Mouse (Mus musculus) limb, embryonic 14.5 days (tissue): ENCODE results near the gene Olfr435. TPM values are rescaled to one million over a fixed set of nuclear protein-coding genes. Genes with fewer than 3 reads are reported as not detected.

ENCODE experiments used
- ATAC-seq: fragments of 200-750 bp; cut with Nextera tagmentation; 2 replicates; pipeline ENCODE4 v1.8.0; 2017; ENCODE audit warnings: low read depth, moderate number of reproducible peaks, moderate TSS enrichment; ENCODE audit not compliant: low FRiP score
- DNase-seq: peaks from one replicate; pipeline ENCODE4 v3.0.0-alpha.2; 2015; ENCODE audit warnings: low spot score
- H3K27ac ChIP-seq: fragments of 300-500 bp; sonication (generic); replicated peaks from 2 replicates; pipeline ENCODE4 v1.5.1; 2014; ENCODE audit warnings: low read depth, mild to moderate bottlenecking, low read length, moderate library complexity, mixed read lengths
- H3K27me3 ChIP-seq: fragments of 300-500 bp; sonication (generic); 2 replicates; pipeline ENCODE4 v1.6.1; 2014; ENCODE audit warnings: low read length, mixed read lengths; ENCODE audit not compliant: control insufficient read depth, insufficient read depth
- H3K36me3 ChIP-seq: fragments of 300-500 bp; sonication (generic); 2 replicates; pipeline ENCODE4 v1.6.1; 2014; ENCODE audit warnings: mild to moderate bottlenecking, low read length, moderate library complexity, mixed read lengths; ENCODE audit not compliant: control insufficient read depth, insufficient read depth
- H3K4me1 ChIP-seq: fragments of 300-500 bp; sonication (generic); 2 replicates; pipeline ENCODE4 v1.6.1; 2014; ENCODE audit warnings: antibody characterized with exemption, low read length, mixed read lengths; ENCODE audit not compliant: control insufficient read depth, insufficient read depth
- H3K4me2 ChIP-seq: fragments of 300-500 bp; sonication (generic); replicated peaks from 2 replicates; pipeline ENCODE4 v1.6.1; 2014; ENCODE audit warnings: low read depth, mild to moderate bottlenecking, low read length, moderate library complexity; ENCODE audit not compliant: severe bottlenecking
- H3K4me3 ChIP-seq: fragments of 300-500 bp; sonication (generic); replicated peaks from 2 replicates; pipeline ENCODE4 v1.5.1; 2014; ENCODE audit warnings: low read length
- H3K9ac ChIP-seq: fragments of 300-500 bp; sonication (generic); 2 replicates; pipeline ENCODE4 v1.6.1; 2014; ENCODE audit warnings: mild to moderate bottlenecking, low read depth, low read length, moderate library complexity; ENCODE audit not compliant: severe bottlenecking
- H3K9me3 ChIP-seq: fragments of 300-500 bp; sonication (generic); 2 replicates; pipeline ENCODE4 v1.6.1; 2016; ENCODE audit warnings: low read length; ENCODE audit not compliant: control insufficient read depth
- POLR2A ChIP-seq: fragments of 200-500 bp; IDR thresholded peaks from 2 replicates; pipeline ENCODE4 v1.8.0; 2012; ENCODE audit warnings: inconsistent platforms, mild to moderate bottlenecking, moderate library complexity, borderline replicate concordance; ENCODE audit not compliant: insufficient read depth, insufficient read length; ENCODE audit errors: extremely low read depth
- WGBS: fragments of 180-500 bp; shearing (Covaris S2); extraction: QIAGEN DNeasy Blood & Tissue Kit; methylation state at CpG from one replicate; pipeline ENCODE4 v1.1.7; 2014; 5-methylcytosine and 5-hydroxymethylcytosine counted together
- polyA plus RNA-seq, 2 experiments: library from polyadenylated mRNA; depleted of rRNA in 1 of 2; stranded (reverse) in 1 of 2; unstranded in 1 of 2; fragments of >200 nt; fragmentation: Nextera tagmentation in 1 of 2; extraction: Ambion mirVana in 1 of 2; gene quantifications; 2 replicates each; pipeline versions ENCODE4 v1.2.1 to v1.2.3; 2012 to 2014

The Olfr435 gene
- polyA plus RNA-seq (2012; rRNA removed) (not detected in 2 replicates), polyA plus RNA-seq (2014; fragmentation: Nextera tagmentation; extraction: Ambion mirVana) (not detected in 2 replicates)

DNA sequence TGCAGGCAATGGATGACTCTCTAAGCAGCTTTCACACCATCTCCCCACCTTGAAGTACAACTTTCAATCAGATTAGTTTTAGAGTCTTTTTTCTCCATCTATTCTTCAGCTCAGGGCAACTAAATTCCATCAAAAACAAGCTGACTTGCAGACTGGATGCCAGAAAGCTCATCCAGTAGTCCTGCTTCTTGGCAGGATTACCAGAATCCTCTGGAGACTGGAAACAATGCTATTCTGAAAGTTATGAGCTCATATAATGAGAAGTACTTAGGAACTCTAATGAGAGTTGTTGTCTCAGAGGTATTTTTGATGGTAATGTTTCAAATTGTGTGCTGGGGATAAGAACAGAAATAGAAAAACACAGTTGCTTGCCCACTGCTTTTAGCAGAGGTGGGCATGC lies at the start of gene Olfr435:
Gene Olfr435, plus strand, starts transcription at position 366 of the 400 bp plus-strand sequence.
- H3K4me1 ChIP-seq, result no peaks in the 10 kb centered on the region
- no peaks in the 10 kb centered on the region for H3K36me3 ChIP-seq
- H3K9me3 ChIP-seq, result no peaks in the 10 kb centered on the region
- no peak within 1 kb of the TSS for H3K27ac ChIP-seq
- no peak for TF ChIP-seq POLR2A
- H3K4me2 ChIP-seq, result no peak within 1 kb of the TSS
- ATAC-seq, result no peak
- no peak within 1 kb of the TSS for H3K9ac ChIP-seq
- no peaks in the 10 kb centered on the region for H3K27me3 ChIP-seq
- DNase-seq, result no peak
- no peak within 1 kb of the TSS for H3K4me3 ChIP-seq

GRCm38 (mm10) chr6:43159502-43159901 lies 37.4 kb upstream of the Olfr435 start:
- no peak overlapping the region for H3K4me3 ChIP-seq
- H3K9ac ChIP-seq, result no peak overlapping the region
- ATAC-seq (no peak), DNase-seq (no peak)
- no peak for TF ChIP-seq POLR2A
- no peaks in the 10 kb centered on the region for H3K4me1 ChIP-seq
- WGBS, result 54% methylated on average over 1 of the region's 1 CpGs
- H3K36me3 ChIP-seq, result no peaks in the 10 kb centered on the region
- no peaks in the 10 kb centered on the region for H3K9me3 ChIP-seq
- H3K27ac ChIP-seq, result no peak overlapping the region
- no peak overlapping the region for H3K4me2 ChIP-seq
- no peaks in the 10 kb centered on the region for H3K27me3 ChIP-seq

DNA sequence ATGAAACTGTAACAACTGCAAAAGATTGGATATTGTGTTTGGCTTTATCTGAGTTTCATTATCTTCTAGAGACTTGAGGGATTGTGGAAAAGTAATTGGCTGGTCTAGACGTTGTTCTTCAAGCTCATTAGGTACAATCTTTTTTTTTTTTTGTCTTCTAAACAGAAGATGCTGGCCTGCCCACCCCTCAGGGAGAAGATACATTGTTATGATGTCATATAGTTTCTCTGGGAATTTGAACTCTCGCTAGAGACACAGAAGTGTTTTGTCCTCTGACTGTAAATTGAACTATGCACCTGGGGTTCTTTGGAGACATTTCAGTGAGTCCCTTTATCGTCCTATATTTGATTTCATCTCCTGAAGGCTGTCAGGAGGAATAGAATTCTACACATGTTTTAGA lies 34.0 kb upstream of the Olfr435 start, which contains the start of gene Olfr437:
Gene Olfr437, plus strand, starts transcription at position 301 of the 400 bp plus-strand sequence.
- ATAC-seq (no peak), DNase-seq (no peak)
- no peaks in the 10 kb centered on the region for H3K36me3 ChIP-seq
- no peak for TF ChIP-seq POLR2A
- H3K27me3 ChIP-seq, result no peaks in the 10 kb centered on the region
- WGBS, result 70% methylated on average over 3 of the region's 3 CpGs
- H3K4me3 ChIP-seq, result no peak within 1 kb of the TSS
- no peak within 1 kb of the TSS for H3K9ac ChIP-seq
- no peak within 1 kb of the TSS for H3K4me2 ChIP-seq
- H3K9me3 ChIP-seq, result no peaks in the 10 kb centered on the region
- no peaks in the 10 kb centered on the region for H3K4me1 ChIP-seq
- no peak within 1 kb of the TSS for H3K27ac ChIP-seq

GRCm38 (mm10) chr6:43167246-43167645 lies 29.7 kb upstream of the Olfr435 start:
- no peaks in the 10 kb centered on the region for H3K27me3 ChIP-seq
- 97% methylated on average over 4 of the region's 4 CpGs for WGBS
- H3K9ac ChIP-seq, result no peak overlapping the region
- H3K27ac ChIP-seq, result no peak overlapping the region
- H3K4me2 ChIP-seq, result no peak overlapping the region
- H3K9me3 ChIP-seq, result no peaks in the 10 kb centered on the region
- no peak overlapping the region for H3K4me3 ChIP-seq
- H3K4me1 ChIP-seq, result no peaks in the 10 kb centered on the region
- no peaks in the 10 kb centered on the region for H3K36me3 ChIP-seq
- ATAC-seq (no peak), DNase-seq (no peak)
- TF ChIP-seq POLR2A, result no peak

DNA sequence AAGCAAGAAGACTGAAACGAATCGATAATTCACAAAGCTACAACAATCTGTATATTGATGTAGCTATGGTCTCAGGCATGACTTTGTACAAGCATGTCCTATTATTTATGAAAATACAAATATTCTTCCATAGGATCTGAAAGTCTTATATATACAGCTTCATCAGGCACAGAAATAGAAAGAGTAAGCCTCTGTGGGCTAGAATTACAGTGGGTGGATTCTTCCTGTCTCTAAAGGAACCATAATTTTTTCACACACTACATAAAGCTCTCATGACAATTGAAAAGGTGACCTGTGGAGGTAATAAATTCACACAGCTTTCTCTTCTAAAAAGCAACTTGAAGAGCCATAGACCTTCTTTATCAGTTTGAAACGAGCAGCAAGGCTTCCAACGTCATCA lies 25.1 kb upstream of the Olfr435 start, which contains the start of gene Olfr13:
Gene Olfr13, plus strand, starts transcription at position 301 of the 400 bp plus-strand sequence.
- WGBS, result 68% methylated on average over 4 of the region's 4 CpGs
- Histone ChIP-seq H3K4me2 (no peak within 1 kb of the TSS), H3K36me3 (no peaks in the 10 kb centered on the region), H3K27me3 (no peaks in the 10 kb centered on the region), H3K4me1 (no peaks in the 10 kb centered on the region), H3K27ac (no peak within 1 kb of the TSS), H3K4me3 (no peak within 1 kb of the TSS), H3K9ac (no peak within 1 kb of the TSS), H3K9me3 (no peaks in the 10 kb centered on the region)
- TF ChIP-seq POLR2A, result no peak
- ATAC-seq, result no peak
- no peak for DNase-seq

DNA sequence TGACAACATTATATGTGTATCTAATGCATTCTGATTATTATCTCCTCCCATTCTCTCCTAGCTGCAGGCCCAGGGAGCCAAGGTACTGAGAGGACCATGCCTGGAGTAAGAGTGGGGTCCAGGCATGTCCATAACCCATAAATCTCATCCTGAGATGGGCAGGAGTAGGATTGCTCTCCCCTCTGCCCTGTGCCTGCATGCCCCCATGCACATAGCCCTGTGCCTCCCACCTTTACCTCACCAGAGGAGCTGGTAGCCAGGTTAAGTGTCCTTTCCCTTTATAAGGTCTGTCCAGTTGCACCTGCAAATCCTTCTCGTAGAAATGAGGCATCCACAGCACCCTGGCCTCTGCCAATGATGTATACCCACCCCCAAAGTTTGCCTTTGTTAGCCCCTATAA lies 18.8 kb upstream of the Olfr435 start:
- Histone ChIP-seq H3K36me3 (no peaks in the 10 kb centered on the region), H3K4me1 (no peaks in the 10 kb centered on the region), H3K9me3 (no peaks in the 10 kb centered on the region), H3K27ac (no peak overlapping the region), H3K4me2 (no peak overlapping the region), H3K4me3 (no peak overlapping the region), H3K9ac (no peak overlapping the region), H3K27me3 (no peaks in the 10 kb centered on the region)
- no peak for TF ChIP-seq POLR2A
- 63% methylated on average over 1 of the region's 1 CpGs for WGBS
- DNase-seq (no peak), ATAC-seq (no peak)
